Mouse (Mus musculus) limb, embryonic 10.5 days (tissue): Measurements from ENCODE around the gene Cgnl1. TPM values are rescaled to one million over a fixed set of nuclear protein-coding genes. Genes with fewer than 3 reads are reported as not detected.

Experiments used
- DNase-seq: peaks from one replicate; pipeline ENCODE4 v3.0.0-alpha.2; 2017; ENCODE audit warnings: low spot score
- H3K27ac ChIP-seq: fragments of 300-500 bp; sonication (generic); 2 replicates; pipeline ENCODE4 v1.5.1; 2016; ENCODE audit warnings: mild to moderate bottlenecking
- H3K27me3 ChIP-seq: fragments of 300-500 bp; sonication (generic); 2 replicates; pipeline ENCODE4 v1.6.1; 2016; ENCODE audit warnings: low read depth, mild to moderate bottlenecking; ENCODE audit not compliant: poor library complexity, severe bottlenecking
- H3K36me3 ChIP-seq: fragments of 300-500 bp; sonication (generic); 2 replicates; pipeline ENCODE4 v1.6.1; 2016; ENCODE audit warnings: mild to moderate bottlenecking, moderate library complexity
- H3K4me1 ChIP-seq: fragments of 300-500 bp; sonication (generic); 2 replicates; pipeline ENCODE4 v1.6.1; 2016
- H3K4me3 ChIP-seq: fragments of 300-500 bp; sonication (generic); 2 replicates; pipeline ENCODE4 v1.5.1; 2016; ENCODE audit warnings: mild to moderate bottlenecking, moderate library complexity
- H3K9me3 ChIP-seq: fragments of 300-500 bp; sonication (generic); replicated peaks from 2 replicates; pipeline ENCODE4 v1.6.1; 2016; ENCODE audit warnings: mild to moderate bottlenecking
- WGBS: fragments of 180-500 bp; shearing (Covaris S2); methylation state at CpG from one replicate; pipeline ENCODE4 v1.1.7; 2016; 5-methylcytosine and 5-hydroxymethylcytosine counted together
- polyA plus RNA-seq: library from polyadenylated mRNA; unstranded; fragments of >200 nt; fragmentation: Nextera tagmentation; extraction: Ambion mirVana; gene quantifications from 2 replicates; pipeline ENCODE4 v1.2.1, GENCODE M21; 2016

Gene Cgnl1
- polyA plus RNA-seq, 1 experiment from 2014 or later, result 7.4 TPM

- Histone ChIP-seq H3K4me3 (no peak overlapping the region), H3K36me3 (no peaks in the 10 kb centered on the region), H3K9me3 (no peaks in the 10 kb centered on the region), H3K27ac (no peak overlapping the region), H3K27me3 (no peaks in the 10 kb centered on the region; the same call in 1 of the 2 replicates), H3K4me1 (peaks cover 73% of the 10 kb centered on the region)
- no peak for DNase-seq
- 94% methylated on average over 4 of the region's 4 CpGs for WGBS
These were observed 9.7 kb downstream of the Cgnl1 start for GRCm38 (mm10) chr9:71761663-71762062.

- WGBS, result 6% methylated on average over 14 of the region's 14 CpGs
- peak overlapping the region; percentile 13; the same call in 1 of the 2 replicates for H3K4me3 ChIP-seq
These were observed 10.8 kb downstream of the Cgnl1 start for GRCm38 (mm10) chr9:71760518-71761141.

GRCm38 (mm10) chr9:71759893-71760292, 11.5 kb downstream of the Cgnl1 start:
- Histone ChIP-seq H3K4me1 (peaks cover 72% of the 10 kb centered on the region), H3K27me3 (no peaks in the 10 kb centered on the region), H3K36me3 (no peaks in the 10 kb centered on the region), H3K9me3 (no peaks in the 10 kb centered on the region), H3K27ac (peak overlapping the region; percentile 66), H3K4me3 (peak overlapping the region; percentile 9; the same call in 1 of the 2 replicates)
- WGBS, result 6% methylated on average over 5 of the region's 5 CpGs
- peak; percentile 37 for DNase-seq

More at GRCm38 (mm10) chr9:71760518-71761141, 10.8 kb downstream of the Cgnl1 start:
- peaks cover 70% of the 10 kb centered on the region for H3K4me1 ChIP-seq
- H3K27me3 ChIP-seq, result no peaks in the 10 kb centered on the region; the same call in 1 of the 2 replicates
- peak overlapping the region; percentile 66 for H3K27ac ChIP-seq
- no peak for DNase-seq
- no peaks in the 10 kb centered on the region for H3K9me3 ChIP-seq
- no peaks in the 10 kb centered on the region for H3K36me3 ChIP-seq

GRCm38 (mm10) chr9:71757386-71757785, 14.0 kb downstream of the Cgnl1 start:
- no peak overlapping the region for H3K4me3 ChIP-seq
- no peak overlapping the region for H3K27ac ChIP-seq
- no peak for DNase-seq
- H3K4me1 ChIP-seq, result peaks cover 72% of the 10 kb centered on the region
- H3K27me3 ChIP-seq, result no peaks in the 10 kb centered on the region
- WGBS, result 33% methylated on average over 8 of the region's 8 CpGs
- H3K36me3 ChIP-seq, result no peaks in the 10 kb centered on the region
- no peaks in the 10 kb centered on the region for H3K9me3 ChIP-seq

GRCm38 (mm10) chr9:71756916-71757315, 14.5 kb downstream of the Cgnl1 start:
- Histone ChIP-seq H3K27me3 (no peaks in the 10 kb centered on the region), H3K4me1 (peaks cover 70% of the 10 kb centered on the region), H3K4me3 (no peak overlapping the region), H3K36me3 (no peaks in the 10 kb centered on the region), H3K27ac (no peak overlapping the region), H3K9me3 (no peaks in the 10 kb centered on the region)
- 16% methylated on average over 4 of the region's 4 CpGs for WGBS
- no peak for DNase-seq

- WGBS, result 39% methylated on average over 4 of the region's 4 CpGs
- Histone ChIP-seq H3K27ac (peak overlapping the region; percentile 81; the same call in 1 of the 2 replicates), H3K27me3 (no peaks in the 10 kb centered on the region), H3K4me1 (peaks cover 57% of the 10 kb centered on the region), H3K36me3 (no peaks in the 10 kb centered on the region), H3K9me3 (no peaks in the 10 kb centered on the region), H3K4me3 (no peak overlapping the region)
- no peak for DNase-seq
These were observed 17.4 kb downstream of the Cgnl1 start for GRCm38 (mm10) chr9:71753981-71754380.

GRCm38 (mm10) chr9:71753529-71753928, 17.9 kb downstream of the Cgnl1 start:
- Histone ChIP-seq H3K27me3 (no peaks in the 10 kb centered on the region), H3K36me3 (no peaks in the 10 kb centered on the region), H3K4me1 (peaks cover 53% of the 10 kb centered on the region), H3K4me3 (no peak overlapping the region), H3K9me3 (no peaks in the 10 kb centered on the region), H3K27ac (peak overlapping the region; percentile 81)
- DNase-seq, result peak; percentile 36
- 35% methylated on average over 4 of the region's 4 CpGs for WGBS

DNA sequence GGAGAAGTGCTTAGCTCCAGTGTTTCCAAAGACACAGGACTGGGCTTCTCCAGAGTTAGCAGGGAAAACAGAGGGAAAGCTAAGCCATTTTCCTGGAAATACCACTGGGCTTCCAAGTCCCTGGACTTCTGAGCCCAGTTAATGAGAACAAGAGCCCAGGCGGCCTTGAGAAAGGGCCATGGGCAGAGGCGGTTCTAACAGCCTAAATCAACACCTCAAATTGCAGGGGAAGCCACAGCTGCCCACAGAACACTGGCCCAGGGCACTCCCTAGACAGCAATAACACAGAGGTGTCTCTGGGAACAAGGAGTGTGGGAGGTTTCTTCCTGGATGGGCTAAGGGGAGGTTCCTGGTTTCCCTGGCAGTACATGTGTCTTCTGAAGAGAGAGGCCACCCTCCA, 18.3 kb downstream of the Cgnl1 start:
- H3K36me3 ChIP-seq, result no peaks in the 10 kb centered on the region
- H3K27ac ChIP-seq, result peak overlapping the region; percentile 81
- peaks cover 49% of the 10 kb centered on the region for H3K4me1 ChIP-seq
- H3K4me3 ChIP-seq, result no peak overlapping the region
- DNase-seq, result peak; percentile 35
- no peaks in the 10 kb centered on the region for H3K9me3 ChIP-seq
- 15% methylated on average over 2 of the region's 2 CpGs for WGBS
- H3K27me3 ChIP-seq, result no peaks in the 10 kb centered on the region

DNA sequence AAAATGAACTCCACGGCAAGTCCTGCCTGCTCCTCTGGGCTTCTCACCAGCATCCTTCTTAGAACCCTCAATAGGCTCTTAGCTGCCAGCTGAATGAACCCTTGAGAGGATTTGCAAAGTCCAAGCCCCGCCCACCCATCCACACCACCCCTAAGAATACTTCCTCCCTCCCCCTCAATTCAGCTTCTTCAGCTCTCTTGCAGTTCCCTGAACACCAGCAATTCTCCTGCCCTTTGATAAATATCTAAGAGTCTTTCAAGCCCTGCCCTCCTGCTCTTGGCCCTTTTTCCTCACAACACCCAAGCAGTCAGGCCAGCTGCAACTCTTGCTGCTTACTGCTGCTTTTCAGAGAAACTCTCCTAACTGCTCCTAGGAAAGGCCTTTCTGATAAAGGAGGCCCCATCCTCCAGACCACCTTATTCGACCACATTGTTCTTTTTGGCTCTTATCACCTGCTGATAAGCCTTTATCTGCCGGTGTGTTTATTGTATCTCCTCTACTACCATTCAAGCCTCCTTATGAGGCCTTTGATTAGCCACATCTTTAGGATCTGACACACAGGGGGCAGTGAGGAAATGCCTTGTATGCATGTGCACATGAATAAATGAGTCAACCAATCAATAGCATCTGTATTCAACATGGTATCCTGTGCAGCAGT, 21.3 kb downstream of the Cgnl1 start:
- Histone ChIP-seq H3K27ac (0 out of 2 replicates have a peak overlapping the region, but pooled peaks have one; percentile 1), H3K4me1 (peaks cover 38% of the 10 kb centered on the region), H3K4me3 (no peak overlapping the region), H3K27me3 (no peaks in the 10 kb centered on the region), H3K36me3 (0 out of 2 replicates have a peak, but pooled peaks cover 3% of the 10 kb centered on the region), H3K9me3 (no peaks in the 10 kb centered on the region)
- no peak for DNase-seq
- 14% methylated on average over 4 of the region's 4 CpGs for WGBS

GRCm38 (mm10) chr9:71746405-71746804, 25.0 kb downstream of the Cgnl1 start:
- Histone ChIP-seq H3K9me3 (no peaks in the 10 kb centered on the region), H3K4me3 (no peak overlapping the region), H3K27me3 (no peaks in the 10 kb centered on the region), H3K4me1 (peaks cover 22% of the 10 kb centered on the region), H3K36me3 (0 out of 2 replicates have a peak, but pooled peaks cover 3% of the 10 kb centered on the region), H3K27ac (no peak overlapping the region)
- 29% methylated on average over 4 of the region's 4 CpGs for WGBS
- DNase-seq, result no peak

DNA sequence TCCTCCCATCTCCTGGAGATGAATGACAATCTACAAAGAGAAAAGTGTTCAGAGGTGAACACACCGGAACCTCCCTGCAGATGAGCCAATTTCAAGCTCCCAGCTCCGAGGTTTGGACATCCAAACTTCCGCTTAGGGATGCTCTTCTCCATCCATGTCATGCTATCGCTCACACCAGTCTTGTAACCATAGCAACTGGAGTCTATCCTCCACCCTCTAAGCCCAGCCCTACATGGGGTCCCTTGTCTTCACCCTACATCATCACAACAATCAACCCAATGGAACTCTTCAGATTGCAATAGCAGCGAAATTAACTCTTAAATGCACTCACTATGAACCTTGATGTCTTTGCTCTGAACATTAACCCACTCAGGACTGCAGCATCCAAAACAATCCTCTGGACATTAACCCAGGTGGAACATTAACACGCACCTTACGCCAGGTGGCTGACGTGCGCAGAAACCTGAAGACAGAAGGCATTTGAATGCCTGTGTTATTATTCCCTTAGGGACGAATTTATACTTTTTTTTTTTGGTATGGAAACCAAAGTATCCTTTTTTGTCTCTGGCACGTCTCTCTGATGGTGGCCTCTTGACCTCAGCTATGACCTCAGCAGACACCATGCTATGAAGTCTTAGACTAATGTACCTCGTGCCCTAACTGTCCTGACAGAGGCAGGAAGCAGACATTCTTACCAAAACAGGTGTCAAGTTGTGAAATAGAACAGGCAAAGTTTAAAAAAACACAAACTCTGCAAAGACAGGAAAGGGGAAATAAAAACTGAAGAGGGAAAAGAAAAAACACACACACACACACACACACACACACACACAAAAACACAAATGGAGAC, 33.1 kb downstream of the Cgnl1 start:
- WGBS, result 69% methylated on average over 12 of the region's 12 CpGs
- H3K9me3 ChIP-seq, result no peaks in the 10 kb centered on the region
- no peaks in the 10 kb centered on the region for H3K36me3 ChIP-seq
- peaks cover 12% of the 10 kb centered on the region for H3K4me1 ChIP-seq
- no peak for DNase-seq
- no peak overlapping the region for H3K27ac ChIP-seq
- H3K4me3 ChIP-seq, result no peak overlapping the region
- no peaks in the 10 kb centered on the region for H3K27me3 ChIP-seq

DNA sequence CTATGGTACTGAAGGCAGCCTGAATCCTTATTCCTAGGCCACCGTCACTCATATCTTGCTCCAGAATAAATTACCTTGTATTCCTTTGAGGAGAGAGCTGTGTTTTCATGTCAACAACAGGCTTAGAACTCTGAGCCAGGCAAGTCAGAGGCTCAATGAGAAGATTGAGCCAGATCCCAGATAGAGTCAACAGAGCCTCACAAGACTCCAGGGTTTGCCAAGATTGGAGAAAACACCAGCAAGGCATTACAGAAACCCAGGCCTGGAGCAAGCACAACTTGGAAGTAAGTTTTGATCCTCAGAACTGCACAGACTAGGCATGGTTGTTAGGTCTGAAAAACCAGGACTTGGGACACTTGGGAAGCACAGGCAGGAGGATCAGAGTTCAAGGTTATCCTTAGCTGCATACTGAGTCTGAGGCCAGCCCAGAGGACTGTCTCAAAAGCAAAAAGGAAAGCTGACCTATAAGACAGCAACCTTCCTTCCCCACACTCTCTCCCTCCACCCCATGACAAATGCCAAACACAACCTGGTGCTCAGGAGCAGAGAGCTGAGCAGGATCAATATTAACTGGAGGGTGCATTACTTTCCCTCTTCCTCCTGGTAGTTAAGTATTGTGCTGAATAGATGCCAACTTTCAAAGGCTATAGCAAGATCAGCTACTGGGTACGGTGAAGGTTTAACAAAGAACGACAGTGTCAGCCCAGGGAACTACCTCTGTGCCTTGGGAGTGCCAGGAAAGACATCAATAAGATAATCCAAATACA, 34.0 kb downstream of the Cgnl1 start:
- no peak overlapping the region for H3K27ac ChIP-seq
- no peaks in the 10 kb centered on the region for H3K9me3 ChIP-seq
- no peaks in the 10 kb centered on the region for H3K27me3 ChIP-seq
- DNase-seq, result no peak
- peaks cover 12% of the 10 kb centered on the region for H3K4me1 ChIP-seq
- WGBS, result 83% methylated on average over 3 of the region's 3 CpGs
- H3K36me3 ChIP-seq, result no peaks in the 10 kb centered on the region
- H3K4me3 ChIP-seq, result no peak overlapping the region
